Mouse (Mus musculus) ES-E14 (cell line): ENCODE data around the gene Eif2b3.

Experiments
- CHD2 ChIP-seq: IDR thresholded peaks from 2 replicates; pipeline ENCODE4 v1.6.1; 2014; ENCODE audit warnings: mild to moderate bottlenecking, low read depth, low read length, inconsistent platforms
- HCFC1 ChIP-seq: IDR thresholded peaks from 2 replicates; pipeline ENCODE4 v1.6.1; 2012; ENCODE audit warnings: low read length, inconsistent platforms, borderline replicate concordance; ENCODE audit not compliant: insufficient read depth
- ZNF384 ChIP-seq: IDR thresholded peaks from 2 replicates; pipeline ENCODE4 v1.6.1; 2012; ENCODE audit warnings: low read depth, low read length, inconsistent platforms

DNA sequence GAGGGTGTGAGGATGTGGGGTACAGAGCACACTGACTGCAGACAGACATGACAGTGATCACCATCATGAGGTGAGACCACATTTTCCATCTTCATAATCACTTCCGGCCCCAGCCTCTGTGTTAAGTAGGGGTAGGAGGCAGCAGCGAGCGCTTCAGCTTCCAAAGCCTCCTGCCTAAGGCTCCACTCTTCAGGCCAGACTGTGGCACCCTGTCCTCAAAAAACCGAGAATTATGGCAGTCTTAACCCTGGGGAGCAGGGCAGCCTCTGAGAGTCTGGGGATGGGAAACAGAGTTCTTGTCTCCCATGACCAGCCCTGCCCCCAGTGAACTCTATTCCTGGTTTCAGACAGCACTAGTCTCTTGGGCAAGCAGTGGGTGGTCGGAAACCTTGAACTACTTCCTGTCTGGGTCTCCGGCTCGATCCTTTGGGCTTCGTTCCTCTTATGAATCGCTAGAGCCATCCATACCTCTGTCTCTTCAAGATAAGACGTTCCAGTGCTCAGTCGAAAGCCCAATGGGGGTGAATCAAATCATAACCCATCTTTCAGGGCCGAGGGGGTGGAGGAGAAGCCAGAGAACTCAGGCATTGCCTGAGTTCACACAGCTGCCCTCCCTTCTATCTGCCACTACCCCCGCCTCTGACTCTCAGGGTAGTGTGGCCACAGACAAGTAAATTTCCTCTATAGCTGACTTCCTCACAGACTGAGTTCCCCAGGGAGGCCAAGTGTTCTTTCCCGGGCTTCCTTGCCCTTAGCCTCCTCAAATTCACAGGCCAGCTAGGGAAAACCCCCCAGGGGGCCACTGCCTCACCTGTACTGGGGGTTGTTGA is 105.5 kb downstream of the Eif2b3 start:
- TF ChIP-seq ZNF384 (no peak), HCFC1 (no peak), CHD2 (no peak)
